10 mouse cellular contexts compared by ENCODE assay signal in the genomic region with DNA sequence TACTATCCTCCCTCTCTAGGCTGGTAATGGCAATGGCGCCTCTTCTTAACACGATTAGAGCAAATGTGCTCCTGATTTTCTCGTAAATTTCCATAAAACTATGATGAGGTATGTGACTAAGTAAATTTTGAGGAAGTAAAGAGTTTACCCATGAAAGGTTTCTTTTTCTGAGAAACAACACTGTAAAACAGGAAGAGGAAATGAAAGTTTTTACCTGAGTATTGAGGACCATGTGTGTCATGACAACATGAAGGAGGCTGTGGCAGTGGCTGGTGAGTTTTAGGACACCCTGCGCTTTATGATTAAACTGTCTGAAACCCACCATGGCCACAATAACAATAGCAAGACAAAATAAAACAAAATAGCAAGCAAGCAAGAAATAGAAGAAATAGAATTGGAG. TPM values are rescaled to one million over a fixed set of nuclear protein-coding genes. Genes with fewer than 3 reads are reported as not detected.
"Had no signal": no experiment of that assay in that cellular context is flagged by ENCODE, and none has a peak within 500 bp of the region (broad histone marks: within the 10 kb centered on the region; RNA-seq: fewer than 3 reads in every experiment).

No protein-coding gene starts in this region.

- ATAC-seq: intestine, postnatal 0 days; lung, postnatal 0 days; midbrain, embryonic 13.5 days had no signal

- DNase-seq: kidney, adult 8-10 months; kidney, postnatal 25 days; lung, adult 18-20 months; lung, postnatal 4 days; thymus, adult 18-20 months; thymus, postnatal 14 days had no signal

RNA-seq across cellular contexts. Expression of a gene that starts 28.8 kb away (rescaled TPM):
- total RNA-seq: megakaryocyte-erythroid progenitor cell, adult 5-6 weeks had no signal
